Mouse (Mus musculus) C2C12 (cell line): Measurements from ENCODE around the gene Rsu1.

Experiments used
- CEBPB ChIP-seq: IDR thresholded peaks from one replicate; pipeline ENCODE4 v1.6.1; 2011; ENCODE audit warnings: low read depth, mild to moderate bottlenecking, control low read depth, moderate library complexity
- CTCF ChIP-seq: IDR thresholded peaks from one replicate; pipeline ENCODE4 v1.5.1; 2011; ENCODE audit not compliant: control insufficient read depth, insufficient read depth, insufficient read length
- MAX ChIP-seq: IDR thresholded peaks from one replicate; pipeline ENCODE4 v1.6.1; 2011; ENCODE audit warnings: mild to moderate bottlenecking, control low read depth
- MYOD1 ChIP-seq: IDR thresholded peaks from one replicate; pipeline ENCODE4 v1.6.1; 2011; ENCODE audit warnings: low read depth; ENCODE audit not compliant: control insufficient read depth, insufficient read length
- USF1 ChIP-seq: IDR thresholded peaks from one replicate; pipeline ENCODE4 v1.6.1; 2011; ENCODE audit warnings: low read depth, mild to moderate bottlenecking, control low read depth, moderate library complexity

DNA sequence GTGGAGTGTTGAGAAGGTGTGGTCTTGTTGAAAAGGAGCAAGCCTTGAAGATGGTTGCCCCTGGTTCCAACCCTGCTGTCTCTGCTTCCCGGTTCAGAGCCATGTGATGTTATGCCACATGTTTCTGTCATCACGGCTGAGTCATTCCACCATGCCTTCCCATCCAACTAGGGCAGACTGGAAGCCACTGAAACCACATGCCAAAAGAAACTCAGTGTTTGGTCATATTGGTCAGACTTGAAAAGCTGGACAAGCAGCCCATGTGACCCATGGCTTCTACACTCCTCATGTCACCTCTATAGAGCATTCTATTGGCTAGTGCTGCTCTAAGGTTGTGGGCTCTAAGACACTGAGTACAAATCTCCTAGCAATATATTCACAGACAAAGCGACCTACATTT lies 41.5 kb downstream of the Rsu1 start:
- TF ChIP-seq CTCF = no peak
- TF ChIP-seq MYOD1 = peak; percentile 42
- TF ChIP-seq CEBPB = no peak
- peak; percentile 90 for TF ChIP-seq USF1
- peak; percentile 88 for TF ChIP-seq MAX
